Mouse (Mus musculus) thymus, adult 18-20 months (tissue): Measurements from ENCODE around the gene Olfr764-ps1.
A peak's percentile ranks its signal among the peaks of the same experiment; 100 is the strongest.
"Not testable (repeated sequence)": the region's sequence is repeated elsewhere in the genome, so short reads cannot be mapped to it uniquely, and the experiment has no call there.

Experiments used
- DNase-seq, 2 experiments: peaks; one replicate each; pipeline ENCODE4 v3.0.0; 2022; ENCODE audit warnings: mixed read lengths in 2 of 2

The Olfr764-ps1 gene

GRCm38 (mm10) chr10:129039796-129040195 lies at the start of gene Olfr764-ps1:
Gene Olfr764-ps1 (minus strand): TSS chr10:129039896.
- no peak for DNase-seq

GRCm38 (mm10) chr10:129082810-129083209 lies 43.1 kb upstream of the Olfr764-ps1 start, which contains the start of gene Olfr767:
Gene Olfr767 (minus strand): TSS chr10:129082910.
- DNase-seq, result not testable (repeated sequence)

- no peak for DNase-seq
Measured at GRCm38 (mm10) chr10:129068877-129069276, 29.2 kb upstream of the Olfr764-ps1 start, which contains the start of gene Olfr766-ps1. Gene Olfr766-ps1 (minus strand): TSS chr10:129068977.

GRCm38 (mm10) chr10:129049898-129050297 lies 10.2 kb upstream of the Olfr764-ps1 start, which contains the start of gene Olfr765:
Gene Olfr765 (minus strand): TSS chr10:129049998.
- DNase-seq, result not testable (repeated sequence)

GRCm38 (mm10) chr10:129028343-129028742 lies 11.4 kb downstream of the Olfr764-ps1 start:
- DNase-seq, result no peak

DNA sequence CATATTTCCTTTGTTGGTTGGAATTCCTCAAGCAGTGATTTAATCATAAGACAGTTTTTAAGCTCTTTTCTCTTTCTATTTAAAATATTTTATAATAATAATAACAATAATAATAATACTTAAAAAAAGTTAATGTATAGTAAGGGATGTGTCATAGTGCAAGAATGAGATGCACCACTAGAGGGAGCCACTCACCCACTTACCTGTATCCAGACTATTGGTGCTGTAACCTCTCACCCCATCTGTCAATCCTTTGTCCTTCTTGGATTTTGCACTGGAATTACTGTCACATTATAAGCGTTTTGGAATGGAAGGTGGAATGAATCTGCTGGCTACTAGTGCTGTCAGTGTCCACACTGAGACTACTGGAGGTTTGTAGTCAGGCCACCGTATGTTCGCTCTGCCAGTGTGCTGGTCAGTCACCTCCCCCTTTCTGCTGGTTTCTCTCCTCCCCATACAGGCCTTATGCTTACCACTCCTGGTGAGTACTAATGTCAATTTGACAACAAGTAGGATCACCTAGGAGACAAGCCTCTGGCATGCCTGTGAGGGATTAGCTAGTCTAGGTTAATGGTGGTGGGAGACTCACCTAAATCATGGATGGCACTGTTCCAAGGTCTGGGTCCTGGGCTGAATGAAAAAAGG lies 13.6 kb downstream of the Olfr764-ps1 start:
- no peak for DNase-seq

GRCm38 (mm10) chr10:129023319-129023718 lies 16.4 kb downstream of the Olfr764-ps1 start:
- DNase-seq, result no peak

DNA sequence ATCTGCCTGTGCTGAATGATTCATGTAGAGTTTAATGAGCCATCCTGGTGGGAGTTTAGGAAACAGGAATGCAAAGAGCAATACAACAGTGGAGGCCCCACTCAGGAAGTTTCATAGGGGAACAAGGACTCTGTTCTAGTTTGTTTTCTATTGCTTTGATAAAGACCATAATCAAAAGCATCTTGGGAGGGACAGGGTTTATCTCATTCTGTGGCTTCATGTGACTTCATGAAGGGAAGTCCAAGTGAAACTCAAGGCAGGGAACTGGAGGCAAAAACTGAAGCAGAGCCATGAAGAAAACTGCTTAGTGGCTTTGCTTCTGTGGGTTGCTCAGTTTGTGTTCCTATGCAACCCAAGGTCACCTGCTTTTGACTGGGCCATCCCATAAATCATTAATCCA lies 25.2 kb downstream of the Olfr764-ps1 start:
- DNase-seq, result no peak

- not testable (repeated sequence) for DNase-seq
Measured at GRCm38 (mm10) chr10:129011511-129011910, 28.2 kb downstream of the Olfr764-ps1 start.

DNA sequence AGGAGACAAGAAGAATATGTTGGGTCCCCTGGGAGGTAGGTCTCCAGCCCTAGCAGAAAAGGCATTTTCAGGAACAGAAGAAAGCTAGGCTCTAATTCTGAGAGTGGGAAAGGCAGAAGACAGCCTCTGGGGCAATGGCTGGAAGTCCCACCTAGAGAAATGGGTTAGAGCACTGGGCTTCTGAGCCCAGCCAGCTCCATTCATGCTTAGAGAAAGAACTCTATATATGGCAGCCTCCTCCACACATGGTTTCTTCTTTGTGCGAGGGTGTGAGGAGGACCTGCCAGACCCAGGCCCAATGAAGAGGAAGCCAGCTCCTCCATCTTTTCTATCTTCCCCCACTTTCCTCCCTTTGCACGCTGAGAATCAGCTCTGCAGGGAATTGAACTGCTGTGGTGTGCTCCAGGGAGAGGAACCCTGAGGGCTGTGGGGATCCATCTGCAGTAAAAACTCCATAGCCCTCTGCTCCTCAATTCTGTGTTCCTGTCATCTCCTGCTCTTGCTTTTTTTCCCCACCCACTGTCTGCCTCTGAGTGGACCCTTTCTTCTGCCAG lies 29.3 kb downstream of the Olfr764-ps1 start, which contains the start of gene Olfr763:
Gene Olfr763, plus strand, starts transcription at position 504 of the 554 bp plus-strand sequence.
- no peak for DNase-seq

DNA sequence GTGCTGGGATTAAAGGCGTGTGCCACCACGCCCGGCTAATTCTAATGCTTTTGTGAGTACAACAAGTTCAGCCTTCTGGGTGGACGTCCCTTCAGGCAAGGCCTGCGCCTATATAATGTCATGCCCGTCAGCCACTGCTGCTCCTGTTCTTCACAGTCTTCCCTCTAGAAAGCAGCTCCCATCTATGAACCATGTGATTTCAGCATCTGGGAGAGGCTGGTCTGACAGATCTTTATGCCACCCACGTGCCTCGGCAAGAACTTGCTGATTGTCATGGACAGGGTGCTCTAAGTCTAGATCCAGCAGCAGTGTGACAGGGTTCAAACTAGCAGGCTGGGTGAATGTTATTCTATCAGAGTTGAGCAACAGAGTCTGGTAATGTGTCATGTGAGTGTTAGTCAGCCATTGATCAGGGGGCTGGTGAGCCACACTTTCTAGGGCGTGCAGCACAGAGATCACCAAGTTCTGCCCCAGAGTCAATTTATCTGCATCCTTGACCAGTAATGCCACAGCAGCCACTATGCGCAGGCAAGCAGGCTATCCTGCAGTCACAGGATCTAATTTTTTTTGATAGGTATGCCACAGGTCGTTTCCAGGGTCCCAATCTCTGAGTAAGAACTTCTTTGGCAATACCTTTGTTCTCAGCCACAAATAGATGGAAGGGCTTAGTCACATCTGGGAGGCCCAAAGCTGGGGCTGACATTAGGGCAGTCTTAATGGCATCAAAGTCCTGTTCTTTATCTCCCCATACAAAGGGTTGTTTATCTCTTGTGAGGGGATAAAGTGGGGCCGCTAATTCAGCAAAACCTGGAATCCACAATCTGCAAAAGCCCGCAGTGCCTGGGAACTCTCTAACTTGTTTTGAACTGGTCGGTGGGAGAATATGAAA lies 35.4 kb downstream of the Olfr764-ps1 start:
- DNase-seq, result no peak

- DNase-seq, result no peak
Measured at GRCm38 (mm10) chr10:128996523-128997040, 43.1 kb downstream of the Olfr764-ps1 start.

DNA sequence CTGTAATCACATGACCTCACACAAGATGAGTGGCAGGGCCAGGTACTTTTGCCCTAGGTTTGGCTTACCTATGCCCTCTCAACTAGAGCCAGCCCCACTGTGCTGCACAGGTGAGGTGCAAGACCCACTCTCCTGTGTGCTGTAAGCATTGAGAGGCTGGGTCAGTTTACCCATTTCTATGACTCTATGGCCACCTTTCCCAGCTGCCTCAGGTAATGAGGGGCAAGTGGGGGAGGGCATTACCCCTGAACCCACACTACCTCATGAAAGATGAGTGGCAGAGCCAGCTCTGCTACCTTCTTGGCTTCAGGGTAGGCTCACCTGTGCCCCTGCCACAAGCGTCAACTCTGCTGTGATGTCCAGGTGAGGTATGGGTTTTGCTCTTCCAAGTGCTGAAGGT lies 43.9 kb downstream of the Olfr764-ps1 start:
- no peak for DNase-seq

DNA sequence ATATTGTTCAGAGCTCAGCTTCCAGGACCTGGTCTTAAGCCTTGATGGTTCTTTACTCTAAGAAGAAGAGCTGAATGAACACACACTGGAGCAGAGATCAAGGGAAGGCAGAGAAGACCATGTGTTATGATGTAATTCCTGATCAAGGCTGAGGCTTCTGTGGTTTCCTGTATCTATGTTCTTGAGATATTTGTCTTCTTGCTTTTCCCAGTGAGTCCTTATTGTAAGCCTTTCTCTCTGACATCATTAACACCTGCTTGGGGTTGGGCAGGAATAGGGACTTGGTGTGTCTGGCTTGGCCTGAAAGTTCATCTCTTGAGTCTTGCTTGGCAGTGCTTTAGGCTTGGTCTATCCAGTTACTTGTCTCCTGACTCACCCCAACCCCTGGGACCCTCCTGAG lies 48.7 kb downstream of the Olfr764-ps1 start:
- peak in 1 of 2 experiments; percentile 30 for DNase-seq

DNA sequence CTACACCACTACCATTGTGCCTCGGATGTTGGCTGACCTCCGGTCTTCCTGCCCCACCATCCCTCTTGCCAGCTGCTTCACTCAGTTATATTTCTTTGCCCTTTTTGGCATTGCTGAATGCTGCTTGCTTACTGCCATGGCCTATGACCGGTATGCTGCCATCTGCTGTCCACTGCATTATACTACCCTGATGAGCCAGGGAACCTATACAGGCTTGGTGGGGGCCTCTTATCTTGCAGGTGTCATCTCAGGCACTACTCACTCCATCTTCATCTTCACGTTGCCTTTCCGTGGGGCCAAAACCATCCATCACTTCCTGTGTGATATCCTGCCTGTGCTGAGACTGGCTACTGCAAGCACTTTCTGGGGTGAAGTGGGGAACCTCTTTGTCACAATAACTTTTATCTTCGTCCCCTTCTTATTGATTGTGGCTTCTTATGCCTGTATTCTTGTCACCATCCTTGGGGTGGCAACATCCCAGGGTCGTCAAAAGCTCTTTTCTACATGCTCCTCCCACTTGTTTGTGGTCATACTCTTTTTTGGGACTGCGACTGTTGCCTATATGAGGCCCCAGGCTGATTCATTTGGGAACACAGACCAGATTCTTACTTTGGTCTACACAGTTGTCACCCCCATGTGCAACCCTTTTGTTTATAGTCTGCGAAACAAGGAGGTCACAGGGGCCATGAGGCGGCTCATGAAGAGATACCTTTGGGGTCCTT lies 49.4 kb downstream of the Olfr764-ps1 start:
- DNase-seq, result peak in 1 of 2 experiments; percentile 5

DNA sequence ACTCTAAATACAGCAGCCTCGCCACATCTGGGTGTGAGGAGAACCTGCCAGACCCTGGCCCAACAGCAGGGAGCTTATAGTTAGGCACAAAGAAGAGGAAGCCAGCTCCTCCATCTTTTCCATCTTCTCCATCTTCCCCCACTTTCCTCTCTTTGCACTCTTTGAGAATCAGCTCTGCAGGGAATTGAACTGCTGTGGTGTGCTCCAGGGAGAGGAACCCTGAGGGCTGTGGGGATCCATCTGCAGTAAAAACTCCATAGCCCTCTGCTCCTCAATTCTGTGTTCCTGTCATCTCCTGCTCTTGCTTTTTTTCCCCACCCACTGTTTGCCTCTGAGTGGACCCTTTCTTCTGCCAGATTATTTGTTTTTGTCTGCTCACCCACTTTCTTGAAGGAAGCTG lies 50.6 kb downstream of the Olfr764-ps1 start, which contains the start of gene Olfr9:
Gene Olfr9, plus strand, starts transcription at position 301 of the 400 bp plus-strand sequence.
- not testable (repeated sequence) for DNase-seq
